Mouse (Mus musculus) midbrain, embryonic 13.5 days (tissue): ENCODE results near the gene Hhipl1. TPM values are rescaled to one million over a fixed set of nuclear protein-coding genes. Genes with fewer than 3 reads are reported as not detected.
A peak's percentile ranks its signal among the peaks of the same experiment; 100 is the strongest.

ENCODE experiments used
- ATAC-seq: fragments of 200-750 bp; cut with Nextera tagmentation; 2 replicates; pipeline ENCODE4 v1.8.0; 2017; ENCODE audit warnings: mild to moderate bottlenecking, moderate TSS enrichment, moderate library complexity
- H3K27ac ChIP-seq: fragments of 300-500 bp; sonication (generic); 2 replicates; pipeline ENCODE4 v1.5.1; 2015; ENCODE audit warnings: inconsistent platforms, mild to moderate bottlenecking, moderate library complexity
- H3K27me3 ChIP-seq: fragments of 300-500 bp; sonication (generic); 2 replicates; pipeline ENCODE4 v1.6.1; 2015; ENCODE audit warnings: mild to moderate bottlenecking, inconsistent platforms
- H3K36me3 ChIP-seq: fragments of 300-500 bp; sonication (generic); 2 replicates; pipeline ENCODE4 v1.6.1; 2015; ENCODE audit warnings: mild to moderate bottlenecking, inconsistent platforms
- H3K4me1 ChIP-seq: fragments of 300-500 bp; sonication (generic); replicated peaks from 2 replicates; pipeline ENCODE4 v1.6.1; 2015; ENCODE audit warnings: inconsistent platforms
- H3K4me2 ChIP-seq: fragments of 300-500 bp; sonication (generic); replicated peaks from 2 replicates; pipeline ENCODE4 v1.6.1; 2015; ENCODE audit warnings: moderate library complexity, mild to moderate bottlenecking, inconsistent platforms
- H3K4me3 ChIP-seq: fragments of 300-500 bp; sonication (generic); replicated peaks from 2 replicates; pipeline ENCODE4 v1.5.1; 2015; ENCODE audit warnings: mild to moderate bottlenecking, inconsistent platforms
- H3K9ac ChIP-seq: fragments of 300-500 bp; sonication (generic); replicated peaks from 2 replicates; pipeline ENCODE4 v1.6.1; 2015; ENCODE audit warnings: mild to moderate bottlenecking, inconsistent platforms
- H3K9me3 ChIP-seq: fragments of 300-500 bp; sonication (generic); 2 replicates; pipeline ENCODE4 v1.6.1; 2016; ENCODE audit warnings: mild to moderate bottlenecking, inconsistent platforms
- WGBS: fragments of 180-500 bp; shearing (Covaris S2); methylation state at CpG from one replicate; pipeline ENCODE4 v1.1.7; 2015; 5-methylcytosine and 5-hydroxymethylcytosine counted together
- polyA plus RNA-seq: library from polyadenylated mRNA; unstranded; fragments of >200 nt; fragmentation: Nextera tagmentation; extraction: Ambion mirVana; gene quantifications from 2 replicates; pipeline ENCODE4 v1.2.1, GENCODE M21; 2015

The Hhipl1 gene
- polyA plus RNA-seq, 1 experiment from 2014 or later, result 2.9 TPM

DNA sequence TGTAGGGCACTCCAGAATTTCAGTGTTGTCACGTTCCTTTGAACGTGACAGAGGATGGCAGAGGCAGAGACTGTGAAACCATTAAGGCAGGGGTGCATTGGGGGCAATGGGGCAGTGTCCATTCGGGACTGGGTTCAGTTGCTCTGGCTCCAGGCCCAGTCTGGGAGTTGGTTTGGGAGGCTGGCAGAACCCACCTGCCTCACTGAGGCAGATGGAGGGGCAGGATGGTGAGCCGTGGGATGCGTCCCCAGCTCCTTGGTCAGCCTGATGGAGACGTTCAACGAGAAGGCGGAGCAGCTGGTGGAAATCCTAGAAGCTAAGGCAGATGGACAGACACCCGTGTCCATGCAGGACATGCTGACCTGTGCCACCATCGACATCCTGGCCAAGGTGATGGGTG, 44.9 kb downstream of the Hhipl1 start:
- ATAC-seq, result no peak

DNA sequence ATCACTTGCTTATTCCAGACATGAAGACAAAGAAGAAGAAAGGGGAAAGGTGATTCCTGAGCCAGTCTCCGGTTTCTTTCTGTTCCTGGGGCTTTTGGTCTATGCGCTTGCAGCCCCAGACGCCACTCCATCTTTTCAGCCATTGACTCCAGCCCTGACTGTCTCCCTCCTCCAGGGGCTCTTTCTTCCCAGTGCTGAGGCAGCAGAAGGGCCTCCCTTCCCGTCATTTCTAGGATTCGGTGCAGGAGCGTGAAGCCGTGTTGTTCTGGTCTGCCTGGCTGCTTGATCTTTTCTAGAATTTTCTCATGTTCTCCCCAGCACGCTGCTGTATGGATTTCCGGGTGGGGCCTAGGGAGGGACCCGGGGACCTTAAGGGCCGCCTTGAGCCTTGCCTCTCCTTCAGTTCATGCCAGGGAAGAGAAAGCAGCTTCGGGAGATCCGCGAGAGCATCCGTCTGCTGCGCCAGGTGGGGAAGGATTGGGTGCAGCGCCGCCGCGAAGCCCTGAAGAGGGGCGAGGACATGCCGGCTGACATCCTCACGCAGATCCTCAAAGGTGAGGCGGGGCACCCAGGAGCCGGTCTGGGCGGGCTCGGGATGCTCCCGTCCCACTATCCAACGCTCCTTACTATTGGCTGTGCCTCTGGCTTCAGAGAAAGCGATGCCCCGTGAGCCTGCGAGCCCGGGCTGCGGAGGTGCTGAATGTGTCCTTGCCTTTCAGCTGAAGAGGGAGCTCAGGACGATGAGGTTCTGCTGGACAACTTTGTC, 46.5 kb downstream of the Hhipl1 start:
- 0 out of 2 replicates have a peak, but pooled peaks have one; percentile 55 for ATAC-seq
- WGBS, result 11% methylated on average over 35 of the region's 35 CpGs
- H3K27ac ChIP-seq, result no peak overlapping the region

More for the DNA sequence above, 44.9 kb downstream of the Hhipl1 start:
- no peak overlapping the region for H3K4me3 ChIP-seq
- WGBS, result 87% methylated on average over 10 of the region's 10 CpGs
- H3K4me1 ChIP-seq, result peaks cover 11% of the 10 kb centered on the region
- no peaks in the 10 kb centered on the region for H3K9me3 ChIP-seq
- H3K9ac ChIP-seq, result no peak overlapping the region
- peaks cover 38% of the 10 kb centered on the region for H3K27me3 ChIP-seq
- H3K27ac ChIP-seq, result no peak overlapping the region
- H3K36me3 ChIP-seq, result peaks cover 4% of the 10 kb centered on the region; the same call in 1 of the 2 replicates
- no peak overlapping the region for H3K4me2 ChIP-seq

DNA sequence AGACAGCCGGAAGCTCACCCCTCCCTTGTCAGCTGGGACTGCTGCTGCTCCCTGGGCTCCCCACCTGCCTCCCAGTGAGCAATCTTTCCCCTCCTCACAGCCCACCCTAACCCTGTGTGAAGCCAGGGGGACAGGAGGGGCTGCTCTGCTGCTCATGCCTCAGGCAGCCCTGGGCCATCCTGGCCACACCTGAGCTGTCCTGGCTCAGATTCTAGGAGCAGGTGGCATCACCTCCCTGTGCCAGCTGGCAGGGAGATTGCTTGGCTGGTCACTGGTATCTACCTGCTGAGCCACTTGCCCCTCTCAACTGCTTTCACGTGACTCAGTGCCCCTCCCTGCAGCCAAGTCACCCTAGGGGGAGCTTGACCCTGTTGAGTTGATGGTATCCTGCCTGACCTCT, 48.2 kb downstream of the Hhipl1 start:
- H3K4me1 ChIP-seq, result peaks cover 11% of the 10 kb centered on the region
- WGBS, result 71% methylated on average over 2 of the region's 2 CpGs
- no peak for ATAC-seq

More for the DNA sequence above, 46.5 kb downstream of the Hhipl1 start:
- Histone ChIP-seq H3K9me3 (no peaks in the 10 kb centered on the region), H3K4me3 (peak overlapping the region; percentile 28), H3K4me1 (peaks cover 11% of the 10 kb centered on the region), H3K4me2 (peak overlapping the region; percentile 50), H3K27me3 (peaks cover 38% of the 10 kb centered on the region), H3K36me3 (peaks cover 4% of the 10 kb centered on the region; the same call in 1 of the 2 replicates), H3K9ac (peak overlapping the region; percentile 57)

DNA sequence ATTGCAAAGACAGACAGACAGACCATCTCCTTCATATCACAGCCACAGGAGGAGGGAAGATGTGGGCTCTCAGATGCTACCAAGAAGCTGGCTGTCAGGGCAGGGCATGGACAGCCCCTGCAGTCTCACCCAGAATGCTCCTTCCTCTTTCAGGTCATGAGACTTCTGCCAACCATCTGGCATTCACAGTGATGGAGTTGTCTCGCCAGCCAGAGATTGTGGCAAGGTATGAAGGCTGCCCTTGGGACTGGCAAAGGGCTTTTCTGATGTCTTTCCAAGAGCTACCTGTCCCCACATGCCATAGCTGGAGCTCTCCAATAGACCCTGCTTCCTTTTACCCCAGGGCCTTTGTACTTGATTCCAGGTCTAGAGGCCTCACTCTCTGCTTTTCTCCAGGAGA, 49.2 kb downstream of the Hhipl1 start:
- no peak overlapping the region for H3K4me2 ChIP-seq
- H3K4me3 ChIP-seq, result no peak overlapping the region
- no peak overlapping the region for H3K9ac ChIP-seq
- no peak for ATAC-seq
- H3K36me3 ChIP-seq, result peaks cover 4% of the 10 kb centered on the region; the same call in 1 of the 2 replicates
- peaks cover 11% of the 10 kb centered on the region for H3K4me1 ChIP-seq
- 86% methylated on average over 1 of the region's 1 CpGs for whole genome bisulfite sequencing
- no peaks in the 10 kb centered on the region for H3K9me3 ChIP-seq
- peaks cover 35% of the 10 kb centered on the region for H3K27me3 ChIP-seq
- no peak overlapping the region for H3K27ac ChIP-seq

More for the DNA sequence above, 48.2 kb downstream of the Hhipl1 start:
- Histone ChIP-seq H3K4me2 (no peak overlapping the region), H3K4me3 (no peak overlapping the region), H3K36me3 (peaks cover 4% of the 10 kb centered on the region; the same call in 1 of the 2 replicates), H3K9me3 (no peaks in the 10 kb centered on the region), H3K27ac (no peak overlapping the region), H3K27me3 (peaks cover 38% of the 10 kb centered on the region), H3K9ac (no peak overlapping the region)

DNA sequence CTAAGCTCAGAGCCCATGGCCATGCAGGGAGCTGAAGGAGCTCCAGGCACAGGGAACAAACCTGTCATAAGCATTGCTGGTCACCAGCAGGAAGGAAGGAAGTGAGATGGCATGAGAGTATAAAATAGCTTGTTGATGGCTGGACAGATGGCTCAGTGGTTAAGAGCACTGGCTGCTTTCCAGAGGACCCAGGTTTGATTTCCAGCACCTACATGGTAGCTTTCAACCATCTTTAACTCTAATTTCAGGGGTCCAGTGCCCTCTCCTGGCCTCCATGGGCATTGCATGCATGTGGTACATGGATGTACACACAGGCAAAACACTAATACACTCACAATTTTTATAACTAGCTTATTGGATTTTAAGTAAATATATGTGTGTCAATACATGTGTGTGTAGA, 49.9 kb downstream of the Hhipl1 start:
- Histone ChIP-seq H3K9ac (no peak overlapping the region), H3K27me3 (peaks cover 32% of the 10 kb centered on the region), H3K4me1 (peaks cover 11% of the 10 kb centered on the region), H3K27ac (no peak overlapping the region), H3K36me3 (peaks cover 4% of the 10 kb centered on the region; the same call in 1 of the 2 replicates), H3K4me3 (no peak overlapping the region), H3K4me2 (no peak overlapping the region), H3K9me3 (no peaks in the 10 kb centered on the region)
- no peak for ATAC-seq

DNA sequence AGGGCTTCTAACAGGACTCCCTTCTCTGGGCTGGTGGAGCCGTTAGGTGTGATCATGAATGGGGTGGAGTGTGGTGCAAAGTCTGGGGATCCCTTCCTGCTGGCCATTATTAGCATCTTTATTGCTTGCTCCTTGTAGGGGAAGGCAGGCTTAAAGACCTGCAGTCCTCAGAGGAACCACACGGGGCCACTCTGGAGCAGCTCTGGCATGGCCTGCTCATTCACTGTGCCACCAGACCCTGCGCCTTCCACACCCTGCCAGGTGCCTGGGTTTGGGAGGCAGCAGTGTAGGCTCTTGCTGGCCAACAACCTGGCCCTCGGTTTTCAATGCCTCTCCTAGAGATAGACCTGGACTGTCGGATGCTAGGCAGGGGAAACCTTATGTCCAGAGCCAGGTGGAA, 57.7 kb downstream of the Hhipl1 start:
- no peak overlapping the region for H3K4me3 ChIP-seq
- peaks cover 7% of the 10 kb centered on the region; the same call in 1 of the 2 replicates for H3K4me1 ChIP-seq
- peak; percentile 86 for ATAC-seq
- H3K9me3 ChIP-seq, result no peaks in the 10 kb centered on the region
- no peak overlapping the region for H3K9ac ChIP-seq
- 5% methylated on average over 5 of the region's 5 CpGs for whole genome bisulfite sequencing
- H3K36me3 ChIP-seq, result no peaks in the 10 kb centered on the region
- H3K27ac ChIP-seq, result no peak overlapping the region
- no peak overlapping the region for H3K4me2 ChIP-seq
- no peaks in the 10 kb centered on the region for H3K27me3 ChIP-seq

DNA sequence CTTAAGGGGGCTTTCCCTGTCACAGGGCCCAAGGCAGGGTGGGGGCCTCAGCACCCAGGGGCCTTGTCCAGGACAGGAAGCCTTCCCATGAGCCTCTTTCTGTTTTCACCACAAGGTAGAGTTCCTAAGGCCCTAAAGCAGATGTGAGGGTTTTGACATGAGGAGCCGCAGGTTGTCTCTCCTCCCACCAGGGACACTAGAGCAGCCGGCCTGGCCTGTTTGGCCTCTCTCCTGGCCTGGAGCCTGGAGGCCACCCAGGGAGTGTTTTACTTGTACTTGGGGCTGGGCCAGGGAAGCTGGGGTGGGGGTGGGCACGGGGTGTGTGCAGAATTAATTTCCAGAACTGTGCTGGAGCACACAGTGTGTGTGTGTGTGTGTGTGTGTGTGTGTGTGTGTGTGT, 59.3 kb downstream of the Hhipl1 start:
- no peak overlapping the region for H3K9ac ChIP-seq
- H3K27me3 ChIP-seq, result no peaks in the 10 kb centered on the region
- ATAC-seq, result no peak
- no peak overlapping the region for H3K27ac ChIP-seq
- 24% methylated on average over 3 of the region's 3 CpGs for WGBS
- no peaks in the 10 kb centered on the region for H3K36me3 ChIP-seq
- H3K9me3 ChIP-seq, result no peaks in the 10 kb centered on the region
- peaks cover 7% of the 10 kb centered on the region; the same call in 1 of the 2 replicates for H3K4me1 ChIP-seq
- H3K4me3 ChIP-seq, result no peak overlapping the region
- no peak overlapping the region for H3K4me2 ChIP-seq

DNA sequence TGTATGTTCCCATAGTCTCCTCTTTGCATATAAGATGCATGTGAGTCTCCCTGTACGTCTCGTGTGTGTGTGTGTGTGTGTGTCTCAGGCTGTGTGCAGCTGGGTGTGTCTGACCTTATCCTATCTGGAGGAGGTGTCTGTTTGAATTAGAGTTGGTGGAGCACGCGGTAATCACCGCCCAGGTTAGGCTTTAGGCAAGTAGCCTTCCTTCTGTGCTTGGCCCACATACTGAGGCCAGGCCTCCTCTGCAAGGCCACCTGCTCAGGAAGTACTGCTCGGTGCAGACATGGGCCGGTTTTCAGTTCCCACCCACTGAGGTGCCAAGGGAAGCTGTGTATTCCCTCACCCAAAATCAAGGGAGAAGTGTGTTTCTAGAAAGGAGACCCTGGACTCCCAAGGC, 59.8 kb downstream of the Hhipl1 start:
- H3K4me1 ChIP-seq, result peaks cover 7% of the 10 kb centered on the region; the same call in 1 of the 2 replicates

DNA sequence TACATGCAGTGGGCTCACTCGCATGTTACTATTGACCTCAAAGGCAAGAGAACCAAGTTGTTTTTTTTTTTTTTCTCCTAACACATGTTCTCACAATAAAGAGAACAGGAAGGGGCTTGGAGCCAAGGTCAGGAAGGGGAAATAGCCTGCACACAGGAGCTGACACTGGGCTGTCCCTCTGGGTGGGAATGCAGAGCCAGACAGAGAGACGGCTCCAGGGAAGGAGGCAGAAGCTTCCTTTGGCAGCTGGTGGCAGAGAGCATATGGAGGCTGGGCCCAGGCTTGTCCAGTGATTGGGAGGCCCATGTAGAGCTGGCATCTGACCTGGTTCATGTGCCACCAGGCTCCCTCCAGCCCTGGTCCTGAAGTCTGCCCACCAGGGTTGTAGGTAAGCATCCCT, 61.8 kb downstream of the Hhipl1 start:
- ATAC-seq, result no peak
- no peak overlapping the region for H3K4me3 ChIP-seq
- no peak overlapping the region for H3K4me2 ChIP-seq
- peaks cover 7% of the 10 kb centered on the region for H3K4me1 ChIP-seq
- H3K27me3 ChIP-seq, result no peaks in the 10 kb centered on the region
- WGBS, result 78% methylated on average over 2 of the region's 2 CpGs
- no peaks in the 10 kb centered on the region for H3K9me3 ChIP-seq
- no peak overlapping the region for H3K27ac ChIP-seq
- no peak overlapping the region for H3K9ac ChIP-seq
- no peaks in the 10 kb centered on the region for H3K36me3 ChIP-seq

More for the DNA sequence above, 59.8 kb downstream of the Hhipl1 start:
- H3K27ac ChIP-seq, result no peak overlapping the region
- H3K4me3 ChIP-seq, result no peak overlapping the region
- WGBS, result 86% methylated on average over 7 of the region's 7 CpGs
- H3K27me3 ChIP-seq, result no peaks in the 10 kb centered on the region
- no peak overlapping the region for H3K4me2 ChIP-seq
- H3K9ac ChIP-seq, result no peak overlapping the region
- no peaks in the 10 kb centered on the region for H3K9me3 ChIP-seq
- H3K36me3 ChIP-seq, result no peaks in the 10 kb centered on the region
- no peak for ATAC-seq

DNA sequence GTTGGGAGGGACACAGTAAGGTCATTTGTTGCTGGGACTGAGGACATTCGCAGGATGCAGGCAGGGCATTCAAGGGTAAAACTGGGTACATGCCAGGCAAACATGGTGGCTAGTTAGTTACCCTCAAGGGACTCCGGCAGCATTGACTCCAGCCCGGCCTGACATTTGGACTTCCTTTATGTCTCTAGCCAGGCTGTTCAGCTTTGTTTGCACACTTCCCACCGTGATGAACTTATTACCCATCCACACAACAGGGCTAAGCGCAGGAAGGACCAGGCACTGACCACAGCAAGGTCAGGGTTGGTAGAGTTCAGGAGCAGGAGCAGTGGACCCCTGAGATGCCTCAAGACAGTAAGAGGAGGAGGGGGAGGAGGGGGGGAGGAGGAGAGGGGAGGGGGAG, 62.9 kb downstream of the Hhipl1 start:
- WGBS, result 65% methylated on average over 5 of the region's 5 CpGs
- no peak overlapping the region for H3K4me2 ChIP-seq
- ATAC-seq, result no peak

DNA sequence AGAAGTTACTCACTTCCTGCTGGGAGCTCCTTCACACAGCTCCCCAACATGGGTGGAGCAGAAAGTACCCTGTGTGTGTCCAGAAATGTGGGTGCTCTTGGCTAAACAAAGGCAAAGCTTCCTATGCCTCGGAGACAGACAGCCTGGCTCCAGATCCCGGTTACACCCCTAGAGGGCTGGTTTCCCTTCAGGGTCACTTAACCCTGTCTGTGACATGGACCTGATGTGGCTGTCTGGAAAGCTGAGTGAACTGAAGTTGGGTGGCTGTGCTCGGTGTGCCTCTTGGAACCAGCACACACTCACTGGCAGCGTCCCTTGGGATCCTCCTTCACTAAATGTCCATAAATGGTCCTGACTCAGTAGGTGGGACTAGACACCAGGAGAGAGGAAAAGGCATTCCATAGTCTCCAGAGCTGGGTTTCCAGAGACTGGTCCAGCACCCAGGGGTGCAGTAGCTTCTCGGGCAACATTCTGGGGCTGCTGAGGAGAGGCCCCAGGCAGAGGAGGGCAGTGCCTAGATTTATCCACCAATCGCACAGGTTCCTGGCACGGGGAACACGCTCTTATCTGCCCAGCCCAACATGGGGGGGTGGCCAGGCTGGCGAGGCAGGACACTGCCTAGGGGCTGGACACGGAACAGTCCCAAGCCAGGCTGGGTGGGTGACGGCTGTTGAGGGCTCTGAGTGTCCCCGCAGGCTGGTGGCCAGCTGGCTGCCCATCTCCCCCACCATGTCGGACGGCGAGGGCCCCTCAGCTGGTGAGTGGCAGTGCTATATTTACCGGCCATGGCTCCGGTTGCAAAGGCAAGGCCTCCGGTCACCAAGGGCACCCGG, 64.7 kb downstream of the Hhipl1 start, which contains the start of gene Eml1:
Gene Eml1 (plus strand): TSS at position 362 of the 833 bp plus-strand sequence.
- no peak for ATAC-seq
- no peak within 1 kb of the TSS for H3K4me2 ChIP-seq
- H3K27ac ChIP-seq, result no peak within 1 kb of the TSS
- 82% methylated on average over 19 of the region's 19 CpGs for WGBS
- H3K4me3 ChIP-seq, result no peak within 1 kb of the TSS
- no peaks in the 10 kb centered on the region for H3K27me3 ChIP-seq
- no peaks in the 10 kb centered on the region; the same call in 1 of the 2 replicates for H3K4me1 ChIP-seq
- H3K36me3 ChIP-seq, result no peaks in the 10 kb centered on the region
- no peaks in the 10 kb centered on the region for H3K9me3 ChIP-seq
- no peak within 1 kb of the TSS for H3K9ac ChIP-seq

More for the DNA sequence above, 62.9 kb downstream of the Hhipl1 start:
- Histone ChIP-seq H3K9me3 (no peaks in the 10 kb centered on the region), H3K9ac (no peak overlapping the region), H3K4me1 (peaks cover 6% of the 10 kb centered on the region), H3K36me3 (no peaks in the 10 kb centered on the region), H3K27ac (no peak overlapping the region), H3K4me3 (no peak overlapping the region), H3K27me3 (no peaks in the 10 kb centered on the region)

DNA sequence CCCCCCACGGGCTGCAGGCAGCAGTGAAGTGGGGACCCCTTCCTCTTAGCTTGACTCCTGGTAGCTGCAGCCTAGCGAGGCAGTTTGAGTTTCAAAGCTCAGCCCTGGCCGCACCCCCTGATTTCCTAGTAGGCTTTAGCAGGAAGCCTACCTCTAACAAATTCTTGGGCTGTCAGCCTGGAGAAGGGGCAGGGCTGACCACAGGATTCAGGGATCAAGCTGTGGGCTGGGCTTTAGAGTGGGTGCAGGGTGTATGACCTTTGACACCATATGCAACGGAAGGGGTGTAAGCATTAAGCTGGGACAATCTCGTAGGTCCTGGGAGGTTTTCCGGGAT, 65.3 kb downstream of the Hhipl1 start:
- no peak overlapping the region for H3K27ac ChIP-seq
- no peak for ATAC-seq
- 71% methylated on average over 6 of the region's 6 CpGs for WGBS
- no peaks in the 10 kb centered on the region for H3K9me3 ChIP-seq
- no peak overlapping the region for H3K9ac ChIP-seq
- H3K27me3 ChIP-seq, result no peaks in the 10 kb centered on the region
- H3K4me1 ChIP-seq, result no peaks in the 10 kb centered on the region; the same call in 1 of the 2 replicates
- no peak overlapping the region for H3K4me2 ChIP-seq
- H3K4me3 ChIP-seq, result no peak overlapping the region
- no peaks in the 10 kb centered on the region for H3K36me3 ChIP-seq
